Mouse (Mus musculus): Measurements from ENCODE around the gene Gja8. TPM values are rescaled to one million over a fixed set of nuclear protein-coding genes. Genes with fewer than 3 reads are reported as not detected.

Gene Gja8
- polyA plus RNA-seq, 1 experiment from 2014 or later, result not detected

DNA sequence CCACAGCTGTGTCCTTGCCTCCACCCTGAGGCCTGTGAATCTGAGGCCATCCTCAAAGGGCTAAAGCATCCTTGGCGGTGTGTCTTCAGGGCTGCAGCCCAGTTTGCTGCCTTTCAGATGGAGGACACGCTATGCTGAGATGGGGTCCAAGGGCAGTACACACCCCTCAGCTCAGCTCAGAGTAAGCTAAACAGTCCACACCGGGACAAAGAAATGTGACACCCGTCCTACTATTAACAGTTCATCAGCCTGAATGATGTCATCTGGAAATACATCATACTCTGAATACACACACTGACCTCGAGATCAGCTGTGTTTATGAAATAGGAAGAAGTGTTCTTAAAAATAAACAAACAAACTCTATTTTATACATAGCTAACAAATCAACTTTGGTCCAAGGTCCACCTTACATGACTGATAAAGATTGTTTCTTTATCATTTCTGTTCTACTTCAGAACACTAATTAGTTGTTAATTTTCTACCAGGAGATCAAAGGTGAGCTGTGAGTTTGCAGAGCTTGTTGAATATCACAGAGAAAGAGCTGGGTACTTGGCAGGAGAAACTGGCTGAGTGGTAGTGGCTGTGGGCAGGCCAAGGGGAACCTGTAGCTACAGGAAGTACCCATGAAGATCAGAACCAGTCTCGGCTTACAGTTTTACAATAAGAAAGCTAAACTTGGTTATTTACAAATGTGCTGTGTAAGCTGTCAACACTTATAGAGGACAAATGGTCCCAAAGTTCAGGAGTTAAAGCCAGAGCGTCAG is 50.8 kb downstream of the Gja8 start:
- DNase-seq, result no peak
- Histone ChIP-seq H3K4me2 (no peak overlapping the region), H3K4me1 (replicated peaks) (no peaks in the 10 kb centered on the region), H3K9me3 (replicated peaks) (no peaks in the 10 kb centered on the region), H3K27ac (no peak overlapping the region), H3K9ac (no peak overlapping the region), H3K4me3 (replicated peaks) (no peak overlapping the region), H3K27me3 (no peaks in the 10 kb centered on the region), H3K36me3 (peaks cover 79% of the 10 kb centered on the region)
- no peak for ATAC-seq (ENCODE audit: low read depth)
- 76% methylated on average over 7 of the region's 7 CpGs for WGBS (ENCODE audit: insufficient replicate concordance)

GRCm38 (mm10) chr3:96872501-96872900 is 53.3 kb downstream of the Gja8 start:
- Histone ChIP-seq H3K9me3 (replicated peaks) (no peaks in the 10 kb centered on the region), H3K27ac (no peak overlapping the region), H3K9ac (no peak overlapping the region), H3K4me2 (no peak overlapping the region), H3K27me3 (no peaks in the 10 kb centered on the region), H3K36me3 (peaks cover 80% of the 10 kb centered on the region), H3K4me1 (replicated peaks) (no peaks in the 10 kb centered on the region), H3K4me3 (replicated peaks) (no peak overlapping the region)
- DNase-seq (no peak), ATAC-seq (ENCODE audit: low read depth) (no peak)
- 82% methylated on average over 8 of the region's 8 CpGs for WGBS (ENCODE audit: insufficient replicate concordance)

GRCm38 (mm10) chr3:96871070-96871469 is 54.8 kb downstream of the Gja8 start:
- WGBS (ENCODE audit: insufficient replicate concordance), result 75% methylated on average over 8 of the region's 8 CpGs
- DNase-seq (no peak), ATAC-seq (ENCODE audit: low read depth) (no peak)
- no peak overlapping the region for H3K27ac ChIP-seq
- peaks cover 78% of the 10 kb centered on the region for H3K36me3 ChIP-seq
- no peak overlapping the region for H3K4me3 ChIP-seq (replicated peaks)
- no peaks in the 10 kb centered on the region for H3K9me3 ChIP-seq (replicated peaks)
- no peaks in the 10 kb centered on the region for H3K4me1 ChIP-seq (replicated peaks)
- no peak overlapping the region for H3K4me2 ChIP-seq
- no peak overlapping the region for H3K9ac ChIP-seq
- H3K27me3 ChIP-seq, result no peaks in the 10 kb centered on the region

DNA sequence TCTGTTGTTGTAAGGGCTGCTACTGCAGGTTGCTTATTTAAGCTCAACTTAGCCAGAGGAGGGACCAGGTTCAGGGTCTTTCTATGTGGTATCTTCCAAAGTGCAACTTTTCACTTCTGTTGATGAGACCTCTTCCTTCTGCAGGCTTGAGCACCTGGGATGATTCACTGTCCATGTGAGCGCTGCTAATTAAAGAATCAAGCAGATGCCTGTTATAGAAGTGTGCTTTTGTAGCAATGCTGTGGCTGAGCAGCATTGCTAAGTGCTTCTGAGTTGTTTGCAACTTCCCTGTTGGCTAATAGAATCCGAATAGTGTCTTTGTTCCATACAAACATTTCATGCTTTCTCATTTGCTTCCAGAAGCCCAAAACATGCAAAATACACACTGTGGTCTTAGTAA is 55.5 kb downstream of the Gja8 start:
- Histone ChIP-seq H3K9me3 (replicated peaks) (no peaks in the 10 kb centered on the region), H3K27ac (no peak overlapping the region), H3K4me3 (replicated peaks) (no peak overlapping the region), H3K27me3 (no peaks in the 10 kb centered on the region), H3K4me1 (replicated peaks) (no peaks in the 10 kb centered on the region), H3K36me3 (peaks cover 72% of the 10 kb centered on the region), H3K4me2 (no peak overlapping the region), H3K9ac (no peak overlapping the region)
- no peak for DNase-seq
- no peak for ATAC-seq (ENCODE audit: low read depth)
- 73% methylated on average over 2 of the region's 2 CpGs for WGBS (ENCODE audit: insufficient replicate concordance)

GRCm38 (mm10) chr3:96869091-96869490 is 56.7 kb downstream of the Gja8 start:
- WGBS (ENCODE audit: insufficient replicate concordance), result 88% methylated on average over 7 of the region's 7 CpGs
- H3K36me3 ChIP-seq, result peaks cover 62% of the 10 kb centered on the region

DNA sequence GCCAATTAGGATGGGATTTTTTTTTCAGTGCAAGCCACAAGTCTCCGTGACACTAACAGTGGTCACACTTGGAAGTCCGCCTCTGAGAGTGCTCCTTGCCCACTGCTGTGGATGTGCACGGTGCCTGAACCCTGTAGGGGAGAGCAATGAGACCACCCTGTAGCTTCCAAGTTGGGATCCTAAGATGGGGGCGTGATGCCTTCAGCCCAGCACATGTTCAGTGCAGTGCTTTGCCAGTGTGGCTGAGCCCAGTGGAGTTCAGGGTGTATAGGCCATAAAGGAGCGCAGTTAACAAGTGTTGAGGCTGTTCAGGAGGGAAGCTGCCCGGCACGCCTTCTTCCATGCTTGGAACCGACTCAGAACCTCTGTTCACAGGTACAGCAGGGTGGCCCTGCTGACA is 57.3 kb downstream of the Gja8 start:
- no peaks in the 10 kb centered on the region for H3K9me3 ChIP-seq (replicated peaks)
- no peak overlapping the region for H3K4me2 ChIP-seq
- H3K36me3 ChIP-seq, result peaks cover 57% of the 10 kb centered on the region
- no peaks in the 10 kb centered on the region for H3K27me3 ChIP-seq
- no peak for ATAC-seq (ENCODE audit: low read depth)
- H3K9ac ChIP-seq, result no peak overlapping the region
- H3K4me3 ChIP-seq (replicated peaks), result no peak overlapping the region
- WGBS (ENCODE audit: insufficient replicate concordance), result 82% methylated on average over 8 of the region's 8 CpGs
- no peak overlapping the region for H3K27ac ChIP-seq
- DNase-seq, result no peak
- no peaks in the 10 kb centered on the region for H3K4me1 ChIP-seq (replicated peaks)

More at GRCm38 (mm10) chr3:96869091-96869490, 56.7 kb downstream of the Gja8 start:
- no peak overlapping the region for H3K9ac ChIP-seq
- no peaks in the 10 kb centered on the region for H3K9me3 ChIP-seq (replicated peaks)
- H3K27me3 ChIP-seq, result no peaks in the 10 kb centered on the region
- DNase-seq (no peak), ATAC-seq (ENCODE audit: low read depth) (no peak)
- no peak overlapping the region for H3K4me2 ChIP-seq
- H3K4me3 ChIP-seq (replicated peaks), result no peak overlapping the region
- H3K4me1 ChIP-seq (replicated peaks), result no peaks in the 10 kb centered on the region
- H3K27ac ChIP-seq, result no peak overlapping the region

GRCm38 (mm10) chr3:96867863-96868262 is 58.0 kb downstream of the Gja8 start:
- Histone ChIP-seq H3K27ac (no peak overlapping the region), H3K4me2 (no peak overlapping the region), H3K4me3 (replicated peaks) (no peak overlapping the region), H3K27me3 (no peaks in the 10 kb centered on the region), H3K9me3 (replicated peaks) (no peaks in the 10 kb centered on the region), H3K9ac (no peak overlapping the region), H3K4me1 (replicated peaks) (no peaks in the 10 kb centered on the region), H3K36me3 (peaks cover 50% of the 10 kb centered on the region)
- no peak for ATAC-seq (ENCODE audit: low read depth)
- WGBS (ENCODE audit: insufficient replicate concordance), result 73% methylated on average over 3 of the region's 3 CpGs
- no peak for DNase-seq

Other genes starting within 250 kb of the Gja8 start
- 6.1 and 8.5 TPM in 2 replicates for gene Pias3, start 229.6 kb downstream of the Gja8 start, polyA plus RNA-seq (2015; fragmentation: Nextera tagmentation; extraction: Ambion mirVana)
- gene Nudt17, start 217.5 kb downstream of the Gja8 start, polyA plus RNA-seq (2015; fragmentation: Nextera tagmentation; extraction: Ambion mirVana), result 0.94 and 1.0 TPM in 2 replicates
- gene Polr3c, start 198.4 kb downstream of the Gja8 start, polyA plus RNA-seq (2015; fragmentation: Nextera tagmentation; extraction: Ambion mirVana), result 25.5 and 27.6 TPM in 2 replicates
- gene Rnf115, start 198.4 kb downstream of the Gja8 start, polyA plus RNA-seq (2015; fragmentation: Nextera tagmentation; extraction: Ambion mirVana), result 29.7 and 36.5 TPM in 2 replicates
- gene Pdzk1, start 96.7 kb downstream of the Gja8 start, polyA plus RNA-seq (2015; fragmentation: Nextera tagmentation; extraction: Ambion mirVana), result 8.2 and 9.4 TPM in 2 replicates
- 0.14 and 0.16 TPM in 2 replicates for gene Cd160, start 96.7 kb downstream of the Gja8 start, polyA plus RNA-seq (2015; fragmentation: Nextera tagmentation; extraction: Ambion mirVana)
- 2.4 and 2.5 TPM in 2 replicates for gene Gja5, start 21.3 kb downstream of the Gja8 start, polyA plus RNA-seq (2015; fragmentation: Nextera tagmentation; extraction: Ambion mirVana)
- 31.0 and 31.7 TPM in 2 replicates for gene Gpr89, start 20.7 kb downstream of the Gja8 start, polyA plus RNA-seq (2015; fragmentation: Nextera tagmentation; extraction: Ambion mirVana)
- gene Acp6, start 232.8 kb upstream of the Gja8 start, polyA plus RNA-seq (2015; fragmentation: Nextera tagmentation; extraction: Ambion mirVana), result 19.1 and 22.1 TPM in 2 replicates

All from liver, embryonic 13.5 days (tissue).